Mouse (Mus musculus): Measurements from ENCODE around the gene Epha6.

DNA sequence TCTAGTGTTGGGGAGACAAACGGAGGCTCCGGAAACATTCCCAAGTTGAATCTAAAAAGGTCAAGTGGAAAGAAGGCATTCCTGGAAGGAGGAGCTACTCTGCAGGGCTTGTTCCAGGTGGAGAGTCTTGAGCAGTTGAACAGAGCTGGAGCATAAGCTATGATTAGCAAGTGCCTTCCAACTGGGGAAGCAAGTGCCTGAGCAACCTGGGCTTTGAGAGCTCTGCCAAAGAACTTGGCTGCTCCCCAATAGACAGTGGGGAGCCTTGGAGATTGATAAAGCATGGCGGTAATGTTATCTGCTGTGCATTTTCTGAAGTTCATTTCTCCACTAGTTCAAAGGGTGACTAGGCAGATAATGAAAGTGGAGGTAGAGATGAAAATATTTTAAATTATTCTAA lies 733.5 kb downstream of the Epha6 start:
- TF ChIP-seq CTCF (IDR thresholded peaks at IDR 0.05; ENCODE audit: low read depth, low read length) (no peak), POLR2AphosphoS5 (IDR thresholded peaks at IDR 0.05; ENCODE audit: insufficient replicate concordance, low read depth, low read length) (no peak), TAL1 (conservative IDR thresholded peaks at IDR 0.05; ENCODE audit: low read depth, low read length) (no peak)
